Mouse (Mus musculus): ENCODE measurements around the gene Lrig2.
A peak's percentile ranks its signal among the peaks of the same experiment; 100 is the strongest.

Gene Lrig2

GRCm38 (mm10) chr3:104367912-104368311 lies 143.8 kb downstream of the Lrig2 start:
- no peak for DNase-seq (ENCODE audit: low spot score)

GRCm38 (mm10) chr3:104361814-104362213 lies 149.9 kb downstream of the Lrig2 start:
- DNase-seq (ENCODE audit: low spot score): no peak

- DNase-seq (ENCODE audit: low spot score): peak; percentile 53
These were observed 151.4 kb downstream of the Lrig2 start for GRCm38 (mm10) chr3:104360325-104360724.

GRCm38 (mm10) chr3:104359225-104360135 lies 152.2 kb downstream of the Lrig2 start:
- peak; percentile 53 for DNase-seq (ENCODE audit: low spot score)

- no peak for DNase-seq (ENCODE audit: low spot score)
These were observed 153.0 kb downstream of the Lrig2 start for GRCm38 (mm10) chr3:104358747-104359146.

GRCm38 (mm10) chr3:104356106-104356505 lies 155.6 kb downstream of the Lrig2 start:
- DNase-seq (ENCODE audit: low spot score): no peak

- DNase-seq (ENCODE audit: low spot score): no peak
These were observed 157.8 kb downstream of the Lrig2 start for GRCm38 (mm10) chr3:104353884-104354283.

- no peak for DNase-seq (ENCODE audit: low spot score)
These were observed 159.2 kb downstream of the Lrig2 start for GRCm38 (mm10) chr3:104352358-104353060.

GRCm38 (mm10) chr3:104350253-104350945 lies 161.3 kb downstream of the Lrig2 start:
- DNase-seq (ENCODE audit: low spot score): no peak

- peak; percentile 66 for DNase-seq (ENCODE audit: low spot score)
These were observed 161.9 kb downstream of the Lrig2 start for GRCm38 (mm10) chr3:104349847-104350228.

GRCm38 (mm10) chr3:104349203-104349846 lies 162.4 kb downstream of the Lrig2 start:
- no peak for DNase-seq (ENCODE audit: low spot score)
